Mouse (Mus musculus) forebrain, embryonic 16.5 days (tissue): Measurements from ENCODE around the gene Ralgapa2. TPM values are rescaled to one million over a fixed set of nuclear protein-coding genes. Genes with fewer than 3 reads are reported as not detected.

ENCODE experiments used
- ATAC-seq: fragments of 200-750 bp; cut with Nextera tagmentation; 2 replicates; pipeline ENCODE4 v1.8.0; 2017; ENCODE audit warnings: mild to moderate bottlenecking, moderate library complexity
- H3K27ac ChIP-seq: fragments of 300-500 bp; sonication (generic); 2 replicates; pipeline ENCODE4 v1.5.1; 2014; ENCODE audit warnings: low read length, control low read depth
- H3K27me3 ChIP-seq: fragments of 300-500 bp; sonication (generic); replicated peaks from 2 replicates; pipeline ENCODE4 v1.6.1; 2014; ENCODE audit warnings: low read length; ENCODE audit not compliant: control insufficient read depth, insufficient read depth
- H3K36me3 ChIP-seq: fragments of 300-500 bp; sonication (generic); 2 replicates; pipeline ENCODE4 v1.6.1; 2014; ENCODE audit not compliant: control insufficient read depth, insufficient read depth
- H3K4me1 ChIP-seq: fragments of 300-500 bp; sonication (generic); replicated peaks from 2 replicates; pipeline ENCODE4 v1.6.1; 2014; ENCODE audit warnings: low read length; ENCODE audit not compliant: control insufficient read depth, insufficient read depth
- H3K4me2 ChIP-seq: fragments of 300-500 bp; sonication (generic); 2 replicates; pipeline ENCODE4 v1.6.1; 2014; ENCODE audit warnings: mild to moderate bottlenecking, low read length, control low read depth
- H3K4me3 ChIP-seq: fragments of 300-500 bp; sonication (generic); replicated peaks from 2 replicates; pipeline ENCODE4 v1.5.1; 2014; ENCODE audit warnings: mild to moderate bottlenecking, low read length, control low read depth
- H3K9ac ChIP-seq: fragments of 300-500 bp; sonication (generic); replicated peaks from 2 replicates; pipeline ENCODE4 v1.6.1; 2014; ENCODE audit warnings: low read depth, low read length, control low read depth
- H3K9me3 ChIP-seq: fragments of 300-500 bp; sonication (generic); 2 replicates; pipeline ENCODE4 v1.6.1; 2016; ENCODE audit warnings: low read length; ENCODE audit not compliant: control insufficient read depth
- WGBS: fragments of 180-500 bp; shearing (Covaris S2); extraction: QIAGEN DNeasy Blood & Tissue Kit; methylation state at CpG from one replicate; pipeline ENCODE4 v1.1.7; 2014; 5-methylcytosine and 5-hydroxymethylcytosine counted together
- polyA plus RNA-seq: library from polyadenylated mRNA; unstranded; fragments of >200 nt; fragmentation: Nextera tagmentation; extraction: Ambion mirVana; gene quantifications from 2 replicates; pipeline ENCODE4 v1.2.1, GENCODE M21; 2015

The Ralgapa2 gene
- polyA plus RNA-seq, 1 experiment from 2014 or later = 14.0 TPM

DNA sequence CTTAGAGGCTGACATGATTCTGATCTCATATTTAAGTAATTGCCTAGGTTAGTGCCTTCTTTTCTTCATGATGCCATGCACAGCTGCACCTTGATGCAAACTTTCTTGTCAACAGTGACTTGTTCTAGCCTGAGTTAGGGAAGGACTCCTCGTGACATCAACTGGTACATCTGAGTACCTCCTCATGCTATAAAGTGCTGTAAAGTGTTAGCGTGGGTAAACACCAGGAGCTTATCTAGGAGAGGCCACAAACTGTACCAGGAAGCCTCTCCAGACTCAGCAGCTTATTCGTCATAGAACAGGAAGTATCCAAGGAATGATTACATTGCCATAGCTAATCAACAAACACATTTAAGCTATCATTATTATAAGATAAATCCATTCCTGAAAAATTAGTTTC is 23.9 kb downstream of the Ralgapa2 start:
- WGBS = 95% methylated on average over 3 of the region's 3 CpGs
- Histone ChIP-seq H3K4me1 (no peaks in the 10 kb centered on the region), H3K27me3 (no peaks in the 10 kb centered on the region), H3K4me2 (no peak overlapping the region), H3K27ac (no peak overlapping the region), H3K9me3 (no peaks in the 10 kb centered on the region), H3K4me3 (no peak overlapping the region), H3K36me3 (no peaks in the 10 kb centered on the region; the same call in 1 of the 2 replicates), H3K9ac (no peak overlapping the region)
- ATAC-seq = no peak

DNA sequence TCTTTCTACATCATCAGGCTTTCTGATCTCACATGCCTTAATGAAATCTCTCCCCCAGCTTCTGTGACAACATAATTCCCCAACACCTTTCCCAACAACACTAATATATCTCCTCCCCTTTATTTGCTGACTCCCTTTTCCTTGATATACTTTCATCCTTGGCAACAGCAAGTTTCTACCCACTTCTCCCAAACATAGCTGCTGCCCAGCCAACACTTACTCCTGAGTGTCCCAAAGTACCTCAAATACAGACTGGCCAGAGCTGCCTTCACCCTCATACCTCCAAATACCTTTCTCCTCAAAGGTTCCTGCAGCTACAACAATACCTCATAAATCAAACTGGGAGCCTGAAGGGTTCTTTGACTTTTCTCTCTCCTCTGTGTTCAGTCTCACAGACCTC is 29.3 kb downstream of the Ralgapa2 start:
- ATAC-seq = no peak
- no peak overlapping the region for H3K9ac ChIP-seq

DNA sequence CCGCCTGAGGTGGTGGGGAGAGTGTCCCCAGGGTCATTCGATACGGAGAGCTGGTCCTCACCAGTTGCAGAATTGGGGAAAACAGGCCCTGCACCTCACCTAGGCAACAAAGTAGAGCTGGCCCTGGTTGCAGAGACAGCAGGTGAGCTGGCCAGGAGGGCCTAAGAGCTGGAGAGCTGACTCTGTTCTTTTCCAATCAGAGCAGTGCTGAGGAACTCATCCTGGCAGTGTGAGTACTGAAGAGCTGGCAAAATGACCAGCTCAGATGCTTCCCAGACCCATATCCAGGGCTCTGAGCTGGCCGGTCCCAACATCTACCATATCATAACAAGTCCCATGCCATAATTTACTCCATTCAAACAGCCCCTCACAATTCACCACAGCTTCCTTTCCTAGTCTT is 34.7 kb downstream of the Ralgapa2 start:
- WGBS = 97% methylated on average over 4 of the region's 4 CpGs
- H3K4me1 ChIP-seq = no peaks in the 10 kb centered on the region
- no peak overlapping the region for H3K9ac ChIP-seq
- no peaks in the 10 kb centered on the region for H3K27me3 ChIP-seq
- no peaks in the 10 kb centered on the region for H3K9me3 ChIP-seq
- H3K4me2 ChIP-seq = no peak overlapping the region
- ATAC-seq = no peak
- H3K4me3 ChIP-seq = no peak overlapping the region
- no peak overlapping the region for H3K27ac ChIP-seq
- no peaks in the 10 kb centered on the region for H3K36me3 ChIP-seq

More for the DNA sequence above, 29.3 kb downstream of the Ralgapa2 start:
- Histone ChIP-seq H3K9me3 (no peaks in the 10 kb centered on the region), H3K36me3 (no peaks in the 10 kb centered on the region; the same call in 1 of the 2 replicates), H3K27ac (no peak overlapping the region), H3K4me3 (no peak overlapping the region), H3K4me1 (no peaks in the 10 kb centered on the region), H3K4me2 (no peak overlapping the region), H3K27me3 (no peaks in the 10 kb centered on the region)

DNA sequence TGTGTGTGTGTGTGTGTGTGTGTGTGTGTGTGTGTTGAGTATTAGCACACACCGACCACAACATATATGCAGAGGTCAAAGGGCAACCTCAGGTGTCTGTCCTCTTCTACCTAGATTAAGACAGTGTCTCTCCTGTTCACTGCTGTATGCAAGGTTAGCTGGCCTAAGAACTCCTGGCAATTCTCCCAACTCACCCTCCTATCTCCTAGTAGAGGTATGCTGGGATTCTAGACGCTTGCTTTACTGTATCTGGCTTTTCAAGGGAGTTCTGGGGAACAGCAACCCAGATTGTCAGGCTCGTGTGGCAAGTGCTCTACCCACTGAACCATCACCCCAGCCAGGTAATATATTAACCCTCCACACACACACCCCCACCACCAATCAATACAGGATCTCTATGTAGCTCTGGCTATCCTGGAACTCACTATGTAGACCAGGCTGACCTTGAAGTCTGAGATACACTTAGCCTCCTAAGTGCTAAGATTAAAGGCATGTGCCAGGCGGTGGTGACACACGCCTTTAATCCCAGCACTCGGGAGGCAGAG is 35.6 kb downstream of the Ralgapa2 start:
- ATAC-seq = no peak
- H3K36me3 ChIP-seq = no peaks in the 10 kb centered on the region
- H3K27ac ChIP-seq = no peak overlapping the region
- no peaks in the 10 kb centered on the region for H3K9me3 ChIP-seq
- no peaks in the 10 kb centered on the region for H3K27me3 ChIP-seq
- H3K9ac ChIP-seq = no peak overlapping the region
- no peak overlapping the region for H3K4me3 ChIP-seq
- WGBS = 92% methylated on average over 6 of the region's 6 CpGs
- no peaks in the 10 kb centered on the region for H3K4me1 ChIP-seq
- no peak overlapping the region for H3K4me2 ChIP-seq

DNA sequence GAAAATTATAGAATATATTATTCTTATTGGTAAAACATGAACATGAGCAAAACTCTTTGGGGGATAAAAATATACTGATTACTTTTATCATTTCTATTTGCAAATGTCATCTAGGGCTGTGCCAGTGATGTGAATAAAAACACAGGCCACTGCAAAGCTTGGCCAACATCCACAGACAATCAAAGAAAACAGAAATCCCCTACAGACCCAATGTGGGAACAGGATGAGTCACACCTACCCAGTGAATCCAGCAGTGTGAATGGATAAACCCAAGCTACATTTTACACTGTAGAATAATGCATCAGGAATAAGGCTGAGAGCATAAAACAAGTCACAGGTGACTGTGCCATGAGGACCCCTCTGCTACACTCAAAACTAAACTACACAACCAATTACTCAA is 36.1 kb downstream of the Ralgapa2 start:
- ATAC-seq = no peak
- Histone ChIP-seq H3K4me1 (peaks cover 2% of the 10 kb centered on the region; the same call in 1 of the 2 replicates), H3K9ac (no peak overlapping the region)

DNA sequence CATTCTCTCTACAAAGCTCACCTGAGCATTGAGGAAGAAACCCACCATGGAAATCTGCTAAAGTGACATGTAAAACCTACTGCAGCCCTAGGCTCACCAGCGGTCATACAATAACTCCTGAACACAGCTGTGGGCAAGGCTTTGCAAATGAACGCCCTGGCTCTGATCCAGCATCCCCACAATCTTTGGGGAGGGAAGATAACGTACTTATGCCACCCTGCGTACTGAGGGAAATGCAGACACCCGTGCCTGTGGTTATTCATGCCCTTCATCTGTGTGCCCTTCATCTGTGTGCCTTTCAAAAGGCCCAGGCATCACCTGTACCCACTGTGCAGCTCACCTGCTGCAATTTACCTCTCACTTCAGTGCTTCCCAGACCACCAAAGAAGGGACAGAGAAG is 41.2 kb downstream of the Ralgapa2 start:
- H3K4me2 ChIP-seq = no peak overlapping the region
- H3K27me3 ChIP-seq = no peaks in the 10 kb centered on the region
- no peak for ATAC-seq
- no peak overlapping the region for H3K9ac ChIP-seq
- no peak overlapping the region for H3K27ac ChIP-seq
- H3K4me3 ChIP-seq = no peak overlapping the region
- H3K36me3 ChIP-seq = no peaks in the 10 kb centered on the region
- WGBS = 38% methylated on average over 5 of the region's 5 CpGs
- no peaks in the 10 kb centered on the region for H3K9me3 ChIP-seq
- H3K4me1 ChIP-seq = peaks cover 7% of the 10 kb centered on the region; the same call in 1 of the 2 replicates

More for the DNA sequence above, 36.1 kb downstream of the Ralgapa2 start:
- Histone ChIP-seq H3K4me2 (no peak overlapping the region), H3K27ac (no peak overlapping the region), H3K4me3 (no peak overlapping the region), H3K27me3 (no peaks in the 10 kb centered on the region), H3K36me3 (no peaks in the 10 kb centered on the region), H3K9me3 (no peaks in the 10 kb centered on the region)

DNA sequence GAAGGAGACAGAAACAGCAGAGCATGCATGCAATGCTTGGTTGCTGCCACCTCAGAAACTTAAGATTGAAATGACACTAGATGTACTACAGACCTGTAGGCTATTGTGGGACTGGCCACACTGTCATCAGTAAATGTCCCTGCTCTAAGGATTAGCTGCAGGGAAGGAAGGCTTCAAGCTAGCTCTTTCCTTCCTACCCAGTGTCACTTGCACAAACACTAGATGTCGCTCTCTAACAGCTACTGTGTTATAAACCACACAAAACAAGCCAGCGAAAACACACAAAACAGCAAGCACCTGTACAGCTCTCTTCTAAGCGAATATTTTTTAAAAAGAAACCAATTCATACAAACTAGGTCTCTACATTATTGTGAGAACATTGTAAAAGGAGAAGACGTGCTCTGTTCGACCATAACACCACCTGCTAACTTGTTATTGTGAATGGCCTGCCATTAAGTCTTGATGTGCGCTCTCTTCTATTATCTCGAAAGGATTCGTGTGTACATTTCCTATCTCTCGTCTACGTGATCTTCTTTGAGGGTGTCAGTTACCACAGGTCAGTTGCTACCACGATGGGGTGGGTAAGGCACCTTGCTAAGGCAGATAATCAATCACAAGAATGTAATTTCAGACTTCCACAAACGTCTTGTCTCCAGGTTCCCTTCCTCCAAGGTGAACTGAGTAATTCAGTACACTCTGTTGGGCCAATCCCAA is 42.3 kb downstream of the Ralgapa2 start:
- H3K4me3 ChIP-seq = no peak overlapping the region
- peaks cover 7% of the 10 kb centered on the region; the same call in 1 of the 2 replicates for H3K4me1 ChIP-seq
- WGBS = 56% methylated on average over 12 of the region's 12 CpGs
- no peak overlapping the region for H3K9ac ChIP-seq
- H3K9me3 ChIP-seq = no peaks in the 10 kb centered on the region
- H3K36me3 ChIP-seq = no peaks in the 10 kb centered on the region
- H3K27ac ChIP-seq = no peak overlapping the region
- no peaks in the 10 kb centered on the region for H3K27me3 ChIP-seq
- ATAC-seq = peak; percentile 75
- H3K4me2 ChIP-seq = no peak overlapping the region

DNA sequence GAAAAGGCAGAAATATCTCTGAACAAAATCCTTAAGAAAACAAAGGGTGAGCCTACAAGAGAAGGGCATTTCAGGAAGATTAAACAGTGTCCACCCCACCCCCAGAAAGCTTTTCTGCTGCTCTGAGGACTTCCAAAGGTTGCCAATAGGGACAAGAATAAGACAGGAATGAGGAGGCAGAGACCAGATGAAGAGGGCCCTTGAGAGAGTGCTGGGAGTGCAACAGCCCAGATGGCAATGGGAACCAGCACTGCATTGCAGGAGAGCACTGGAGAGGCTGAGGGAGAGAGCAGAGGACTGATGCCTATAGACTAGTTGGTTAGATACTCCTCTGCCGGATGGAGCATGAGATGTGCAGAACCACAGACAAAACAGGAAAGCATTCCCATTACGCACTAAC is 43.2 kb downstream of the Ralgapa2 start:
- ATAC-seq = no peak

DNA sequence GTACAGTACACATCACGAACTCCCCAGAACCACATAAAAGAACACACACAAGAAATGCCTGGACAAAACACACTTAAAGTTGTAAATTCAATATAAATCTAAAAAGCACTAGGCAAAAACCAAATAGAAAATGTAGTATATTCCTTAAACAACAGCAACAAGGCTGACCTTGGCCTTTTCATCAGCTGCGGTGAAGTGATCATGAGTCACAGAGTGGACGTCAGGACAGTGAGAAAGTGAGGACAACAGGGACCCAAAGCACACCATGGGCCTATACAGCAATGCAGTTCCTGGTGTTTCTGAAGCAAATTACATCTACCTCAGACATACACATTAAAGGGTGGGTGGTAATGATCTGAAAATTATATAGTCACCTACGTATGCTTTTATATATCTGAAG is 44.1 kb downstream of the Ralgapa2 start:
- ATAC-seq = no peak
- Histone ChIP-seq H3K27me3 (no peaks in the 10 kb centered on the region), H3K4me1 (peaks cover 7% of the 10 kb centered on the region; the same call in 1 of the 2 replicates), H3K9ac (no peak overlapping the region), H3K36me3 (no peaks in the 10 kb centered on the region), H3K4me2 (no peak overlapping the region), H3K27ac (no peak overlapping the region), H3K9me3 (no peaks in the 10 kb centered on the region), H3K4me3 (no peak overlapping the region)
- 92% methylated on average over 4 of the region's 4 CpGs for WGBS

More for the DNA sequence above, 43.2 kb downstream of the Ralgapa2 start:
- Histone ChIP-seq H3K27ac (no peak overlapping the region), H3K27me3 (no peaks in the 10 kb centered on the region), H3K4me2 (no peak overlapping the region), H3K4me1 (peaks cover 7% of the 10 kb centered on the region; the same call in 1 of the 2 replicates), H3K9me3 (no peaks in the 10 kb centered on the region), H3K4me3 (no peak overlapping the region), H3K36me3 (no peaks in the 10 kb centered on the region), H3K9ac (no peak overlapping the region)
- WGBS = 93% methylated on average over 2 of the region's 2 CpGs
